Mouse (Mus musculus) heart, embryonic 13.5 days (tissue): ENCODE measurements around the gene Ccdc171. TPM values are rescaled to one million over a fixed set of nuclear protein-coding genes. Genes with fewer than 3 reads are reported as not detected.

Experiments used
- ATAC-seq: fragments of 200-750 bp; cut with Nextera tagmentation; 2 replicates; pipeline ENCODE4 v1.8.0; 2017; ENCODE audit warnings: moderate TSS enrichment; ENCODE audit not compliant: insufficient number of reproducible peaks, low FRiP score, low TSS enrichment; ENCODE audit errors: extremely low read depth
- H3K27ac ChIP-seq: fragments of 300-500 bp; sonication (generic); replicated peaks from 2 replicates; pipeline ENCODE4 v1.5.1; 2015; ENCODE audit warnings: moderate library complexity, mild to moderate bottlenecking, inconsistent platforms
- H3K27me3 ChIP-seq: fragments of 300-500 bp; sonication (generic); replicated peaks from 2 replicates; pipeline ENCODE4 v1.6.1; 2015; ENCODE audit warnings: mild to moderate bottlenecking, inconsistent platforms
- H3K36me3 ChIP-seq: fragments of 300-500 bp; sonication (generic); 2 replicates; pipeline ENCODE4 v1.6.1; 2015; ENCODE audit warnings: mild to moderate bottlenecking, inconsistent platforms
- H3K4me1 ChIP-seq: fragments of 300-500 bp; sonication (generic); 2 replicates; pipeline ENCODE4 v1.6.1; 2015; ENCODE audit warnings: inconsistent platforms
- H3K4me2 ChIP-seq: fragments of 300-500 bp; sonication (generic); 2 replicates; pipeline ENCODE4 v1.6.1; 2015; ENCODE audit warnings: inconsistent platforms, mild to moderate bottlenecking, moderate library complexity
- H3K4me3 ChIP-seq: fragments of 300-500 bp; sonication (generic); 2 replicates; pipeline ENCODE4 v1.5.1; 2015; ENCODE audit warnings: moderate library complexity, mild to moderate bottlenecking, inconsistent platforms
- H3K9ac ChIP-seq: fragments of 300-500 bp; sonication (generic); 2 replicates; pipeline ENCODE4 v1.6.1; 2015; ENCODE audit warnings: inconsistent platforms, mild to moderate bottlenecking, moderate library complexity
- H3K9me3 ChIP-seq: fragments of 300-500 bp; sonication (generic); 2 replicates; pipeline ENCODE4 v1.6.1; 2016; ENCODE audit warnings: inconsistent platforms
- WGBS: fragments of 180-500 bp; shearing (Covaris S2); methylation state at CpG from one replicate; pipeline ENCODE4 v1.1.7; 2015; ENCODE audit warnings: mixed read lengths; 5-methylcytosine and 5-hydroxymethylcytosine counted together
- polyA plus RNA-seq: library from polyadenylated mRNA; unstranded; fragments of >200 nt; fragmentation: Nextera tagmentation; extraction: Ambion mirVana; gene quantifications from 2 replicates; pipeline ENCODE4 v1.2.1, GENCODE M21; 2015

The Ccdc171 gene
- polyA plus RNA-seq, 1 experiment from 2014 or later = 2.3 TPM

DNA sequence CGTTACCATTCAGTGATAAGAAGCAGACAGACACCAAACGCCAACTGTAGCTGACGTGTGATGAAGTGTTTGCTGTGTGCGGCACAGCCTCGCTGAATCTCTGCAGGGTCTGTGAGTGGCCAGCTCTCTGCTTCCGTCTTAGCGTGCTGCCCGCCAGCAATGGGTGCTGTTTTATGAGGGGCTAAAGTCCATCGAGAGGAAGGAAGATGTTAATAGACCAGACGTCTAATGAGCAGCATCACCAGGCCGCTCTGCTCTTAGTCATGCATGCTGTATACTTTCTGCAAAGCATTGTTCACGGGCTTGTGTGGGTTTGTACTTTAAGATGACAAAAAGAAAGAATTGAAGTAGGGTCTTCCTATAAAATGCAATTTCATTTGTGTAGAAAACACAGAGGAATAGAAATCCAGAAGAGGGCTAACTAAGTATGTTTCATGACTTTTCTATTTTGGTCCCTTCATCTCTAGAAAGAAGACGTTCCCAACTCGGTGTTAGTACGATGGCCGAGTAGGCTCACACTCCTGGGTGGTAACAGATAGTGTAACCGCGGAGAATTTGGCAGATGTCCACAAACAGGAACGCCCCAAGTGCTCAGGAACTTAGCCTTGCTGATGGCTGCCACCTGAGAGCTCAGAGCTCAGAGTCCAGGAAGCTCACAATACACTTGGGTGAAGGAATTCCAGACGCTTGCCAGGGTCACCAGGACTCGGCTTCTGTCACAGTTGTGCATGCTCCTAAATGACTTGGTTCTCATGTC is 273.5 kb downstream of the Ccdc171 start:
- H3K9ac ChIP-seq = no peak overlapping the region
- H3K4me3 ChIP-seq = no peak overlapping the region
- H3K36me3 ChIP-seq = no peaks in the 10 kb centered on the region
- peaks cover 5% of the 10 kb centered on the region for H3K27me3 ChIP-seq
- no peak for ATAC-seq
- H3K4me1 ChIP-seq = peaks cover 12% of the 10 kb centered on the region; the same call in 1 of the 2 replicates
- no peaks in the 10 kb centered on the region for H3K9me3 ChIP-seq
- peak overlapping the region; percentile 27 for H3K4me2 ChIP-seq
- H3K27ac ChIP-seq = no peak overlapping the region
- WGBS = 40% methylated on average over 21 of the region's 21 CpGs

DNA sequence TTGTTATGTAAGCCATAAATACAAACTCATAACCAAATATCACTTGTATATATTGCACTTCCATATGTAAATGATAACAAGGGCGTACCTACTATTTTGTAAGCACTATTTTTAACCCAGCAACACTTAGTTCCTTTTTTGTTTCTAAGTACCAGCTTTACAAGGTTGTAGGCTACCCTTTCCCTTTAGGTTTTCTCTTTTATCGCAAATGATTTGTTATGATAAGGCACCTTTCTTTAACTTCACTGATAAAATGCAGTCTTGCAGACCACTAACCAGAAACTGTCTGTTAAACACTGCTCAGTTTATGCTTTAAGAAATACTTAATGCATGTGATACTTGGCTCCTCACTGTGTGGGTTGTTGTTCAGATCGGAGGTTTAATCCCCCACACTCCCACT is 275.1 kb downstream of the Ccdc171 start:
- no peak overlapping the region for H3K4me2 ChIP-seq
- no peak for ATAC-seq
- H3K27ac ChIP-seq = no peak overlapping the region
- 46% methylated on average over 3 of the region's 3 CpGs for WGBS
- H3K9ac ChIP-seq = no peak overlapping the region
- H3K4me1 ChIP-seq = peaks cover 12% of the 10 kb centered on the region; the same call in 1 of the 2 replicates
- peaks cover 3% of the 10 kb centered on the region; the same call in 1 of the 2 replicates for H3K36me3 ChIP-seq
- no peak overlapping the region for H3K4me3 ChIP-seq
- H3K9me3 ChIP-seq = peaks cover 5% of the 10 kb centered on the region; the same call in 1 of the 2 replicates
- peaks cover 5% of the 10 kb centered on the region for H3K27me3 ChIP-seq

DNA sequence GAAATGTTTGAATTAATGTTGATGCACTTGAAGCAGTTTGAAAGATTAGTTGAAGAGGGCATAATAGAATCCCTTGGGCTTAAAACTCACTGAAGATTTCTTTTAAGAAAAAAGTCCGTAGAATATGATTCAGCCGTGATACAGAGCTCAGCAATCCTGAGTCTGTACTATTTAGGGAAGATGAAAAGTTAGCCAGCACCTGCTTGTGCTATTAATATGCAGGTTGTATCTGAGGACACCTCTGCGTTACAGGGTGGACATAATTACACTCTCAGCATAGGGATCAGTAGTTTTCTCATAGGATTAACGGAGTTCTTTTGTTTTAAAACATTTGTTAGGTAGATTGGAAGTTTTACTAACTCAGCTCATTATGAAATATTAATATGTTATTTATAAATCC is 291.6 kb downstream of the Ccdc171 start:
- H3K4me3 ChIP-seq = no peak overlapping the region
- 73% methylated on average over 4 of the region's 4 CpGs for WGBS
- H3K9me3 ChIP-seq = no peaks in the 10 kb centered on the region
- ATAC-seq = no peak
- H3K9ac ChIP-seq = no peak overlapping the region
- no peaks in the 10 kb centered on the region for H3K36me3 ChIP-seq
- H3K27me3 ChIP-seq = no peaks in the 10 kb centered on the region
- H3K27ac ChIP-seq = no peak overlapping the region
- H3K4me2 ChIP-seq = no peak overlapping the region
- H3K4me1 ChIP-seq = no peaks in the 10 kb centered on the region

DNA sequence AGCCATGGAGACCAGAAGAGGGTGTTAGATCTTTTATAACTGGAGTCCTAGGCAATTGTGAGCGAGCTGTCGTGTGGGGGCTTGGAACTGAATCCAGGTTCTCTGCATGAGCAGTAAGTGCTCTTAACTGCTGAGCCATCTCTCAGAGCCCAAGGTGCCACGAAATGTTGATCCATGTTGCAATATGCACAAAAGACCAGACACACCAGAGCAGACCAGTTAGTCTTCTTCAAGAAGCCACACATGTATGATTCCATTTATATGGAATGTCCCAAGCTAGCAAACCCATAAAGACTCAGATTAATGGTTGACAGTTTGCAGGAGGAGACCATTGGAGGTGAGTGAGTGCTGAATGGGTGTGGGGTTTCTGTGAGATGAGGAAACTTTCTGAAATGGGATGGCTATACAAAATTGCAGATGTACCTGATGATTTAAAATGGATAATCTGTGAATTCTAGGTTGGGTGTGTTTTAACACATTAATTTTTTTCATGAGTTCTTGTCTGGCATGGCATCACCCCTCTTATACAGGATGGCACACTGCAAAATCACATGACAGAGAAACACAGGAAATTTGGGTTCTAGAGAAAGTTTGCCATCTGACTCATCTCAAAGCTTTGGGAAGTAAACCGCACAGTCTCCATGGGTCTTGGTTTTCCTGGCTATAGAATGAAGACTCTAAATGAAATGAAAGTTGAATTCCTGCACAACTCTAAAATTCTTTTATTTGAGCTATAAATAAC is 304.5 kb downstream of the Ccdc171 start:
- peaks cover 6% of the 10 kb centered on the region; the same call in 1 of the 2 replicates for H3K27me3 ChIP-seq
- 85% methylated on average over 4 of the region's 4 CpGs for WGBS
- no peak overlapping the region for H3K4me2 ChIP-seq
- H3K4me1 ChIP-seq = peaks cover 8% of the 10 kb centered on the region
- no peak overlapping the region for H3K4me3 ChIP-seq
- no peaks in the 10 kb centered on the region for H3K9me3 ChIP-seq
- no peak overlapping the region for H3K9ac ChIP-seq
- no peaks in the 10 kb centered on the region for H3K36me3 ChIP-seq
- ATAC-seq = no peak
- no peak overlapping the region for H3K27ac ChIP-seq

DNA sequence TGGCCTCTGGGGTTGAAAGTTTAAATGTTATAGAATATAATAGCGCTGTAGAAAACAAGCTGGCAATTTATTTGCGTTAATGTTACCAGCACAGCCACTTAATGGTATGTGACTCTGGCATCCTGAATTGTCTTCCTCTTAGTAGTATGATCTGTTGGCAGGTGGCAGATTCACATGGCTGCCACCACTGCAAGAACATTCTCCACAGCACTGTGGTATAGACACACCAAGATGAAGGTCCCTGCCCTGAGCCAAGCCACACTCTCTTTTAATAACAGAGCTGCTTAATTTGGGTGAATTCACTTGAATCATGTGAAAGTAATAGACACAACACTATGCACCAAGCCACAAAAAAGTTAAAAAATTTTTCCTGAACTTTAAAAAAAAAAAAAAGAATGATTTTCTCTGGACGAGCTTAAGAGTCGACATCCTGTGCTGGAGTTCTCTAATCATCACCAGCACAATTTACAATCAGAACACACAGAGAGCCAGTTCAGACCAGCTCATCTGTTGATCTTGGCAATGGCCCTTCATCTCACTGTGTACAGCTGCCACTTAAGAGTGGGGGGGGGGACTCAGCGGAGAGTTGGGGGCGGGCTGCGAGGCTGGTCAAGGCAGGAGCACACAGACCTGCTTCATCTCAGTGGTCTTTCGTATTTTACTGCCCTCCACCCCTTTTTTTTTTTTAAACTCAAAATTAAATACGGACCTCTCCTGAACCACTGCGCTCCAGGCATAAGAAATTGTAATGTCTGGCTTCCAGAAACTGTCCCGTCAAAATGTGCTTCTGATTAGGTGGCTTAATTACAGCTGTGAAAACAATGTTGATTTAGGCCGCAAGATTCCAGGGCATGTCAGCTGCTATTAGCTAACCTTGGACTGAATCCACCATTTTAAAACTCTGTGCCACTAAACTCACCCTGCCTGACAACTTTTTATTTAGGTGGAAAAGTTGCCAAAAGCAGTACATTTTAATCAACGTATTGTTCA is 305.8 kb downstream of the Ccdc171 start:
- Histone ChIP-seq H3K27me3 (peaks cover 6% of the 10 kb centered on the region; the same call in 1 of the 2 replicates), H3K9me3 (no peaks in the 10 kb centered on the region), H3K36me3 (no peaks in the 10 kb centered on the region), H3K4me1 (peaks cover 8% of the 10 kb centered on the region), H3K4me2 (peak overlapping the region; percentile 40), H3K4me3 (no peak overlapping the region), H3K9ac (no peak overlapping the region), H3K27ac (0 out of 2 replicates have a peak overlapping the region, but pooled peaks have one; percentile 20)
- WGBS = 48% methylated on average over 13 of the region's 13 CpGs
- peak; percentile 68; the same call in 1 of the 2 replicates for ATAC-seq

DNA sequence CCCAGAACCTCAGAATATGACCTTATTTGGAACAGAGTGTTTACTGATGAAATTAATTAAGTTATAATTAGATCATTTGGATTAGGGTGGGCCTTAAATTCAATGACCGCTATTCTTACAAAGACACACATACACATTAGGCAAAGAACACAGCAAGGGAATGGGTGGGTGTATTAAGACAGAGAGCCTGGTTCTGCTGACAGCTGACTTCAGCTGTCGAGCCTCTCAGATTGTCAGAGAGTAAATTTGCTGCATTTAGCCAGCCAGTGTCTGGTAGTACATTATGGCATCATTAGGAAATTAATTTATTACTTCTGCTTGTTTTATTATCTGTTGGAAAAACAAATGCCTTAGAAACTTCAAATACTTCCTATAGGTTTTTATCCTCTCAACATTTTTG is 313.7 kb downstream of the Ccdc171 start:
- no peak for ATAC-seq
- Histone ChIP-seq H3K36me3 (no peaks in the 10 kb centered on the region), H3K4me1 (no peaks in the 10 kb centered on the region), H3K27me3 (no peaks in the 10 kb centered on the region), H3K27ac (no peak overlapping the region), H3K4me2 (no peak overlapping the region), H3K4me3 (no peak overlapping the region), H3K9me3 (no peaks in the 10 kb centered on the region), H3K9ac (no peak overlapping the region)
- 63% methylated on average over 2 of the region's 2 CpGs for WGBS

DNA sequence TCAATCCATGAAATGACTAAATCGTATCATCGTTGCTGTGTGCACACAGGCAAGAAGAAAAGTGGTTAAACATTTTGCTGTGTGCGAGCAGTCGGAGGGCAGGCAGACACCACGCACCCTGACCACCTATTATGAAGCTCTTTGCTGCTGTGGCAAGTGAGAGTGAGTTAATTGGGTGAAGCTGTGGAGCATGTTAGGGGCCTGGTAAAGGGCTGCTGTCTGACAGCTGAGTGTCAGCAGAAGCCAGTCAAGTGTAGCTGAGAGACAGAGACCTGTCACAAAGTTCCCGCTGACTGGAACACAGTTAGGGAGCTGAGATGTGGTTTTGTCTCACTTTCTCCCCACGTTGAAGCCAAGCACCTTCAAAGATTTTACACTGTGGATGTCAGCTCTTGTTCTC is 321.0 kb downstream of the Ccdc171 start:
- H3K9me3 ChIP-seq = no peaks in the 10 kb centered on the region
- H3K4me1 ChIP-seq = no peaks in the 10 kb centered on the region
- H3K9ac ChIP-seq = no peak overlapping the region
- no peaks in the 10 kb centered on the region for H3K27me3 ChIP-seq
- no peaks in the 10 kb centered on the region for H3K36me3 ChIP-seq
- ATAC-seq = no peak
- 55% methylated on average over 7 of the region's 7 CpGs for WGBS
- H3K4me2 ChIP-seq = no peak overlapping the region
- no peak overlapping the region for H3K4me3 ChIP-seq
- no peak overlapping the region for H3K27ac ChIP-seq

DNA sequence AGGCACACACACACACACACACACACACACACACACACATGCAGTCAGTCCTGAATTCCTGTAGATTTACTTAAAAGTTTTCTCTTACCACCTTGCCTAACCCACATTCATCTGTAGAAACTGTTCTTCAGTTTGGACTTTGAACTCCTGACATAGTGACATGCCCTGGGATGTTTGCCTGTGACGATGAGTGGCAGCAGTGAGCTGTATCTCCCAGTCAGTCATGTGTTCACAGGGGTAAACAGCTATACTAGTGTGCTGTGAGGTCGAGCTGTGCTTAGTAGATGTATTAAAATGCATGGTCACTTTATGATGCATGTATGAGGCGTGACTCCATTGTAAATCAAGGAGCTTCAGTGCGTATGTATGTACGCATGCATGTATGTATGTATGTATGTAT is 328.5 kb downstream of the Ccdc171 start:
- Histone ChIP-seq H3K4me2 (no peak overlapping the region), H3K27ac (no peak overlapping the region), H3K36me3 (no peaks in the 10 kb centered on the region), H3K9ac (no peak overlapping the region), H3K27me3 (no peaks in the 10 kb centered on the region), H3K4me1 (no peaks in the 10 kb centered on the region), H3K4me3 (no peak overlapping the region), H3K9me3 (no peaks in the 10 kb centered on the region)
- 78% methylated on average over 5 of the region's 5 CpGs for WGBS
- ATAC-seq = no peak

DNA sequence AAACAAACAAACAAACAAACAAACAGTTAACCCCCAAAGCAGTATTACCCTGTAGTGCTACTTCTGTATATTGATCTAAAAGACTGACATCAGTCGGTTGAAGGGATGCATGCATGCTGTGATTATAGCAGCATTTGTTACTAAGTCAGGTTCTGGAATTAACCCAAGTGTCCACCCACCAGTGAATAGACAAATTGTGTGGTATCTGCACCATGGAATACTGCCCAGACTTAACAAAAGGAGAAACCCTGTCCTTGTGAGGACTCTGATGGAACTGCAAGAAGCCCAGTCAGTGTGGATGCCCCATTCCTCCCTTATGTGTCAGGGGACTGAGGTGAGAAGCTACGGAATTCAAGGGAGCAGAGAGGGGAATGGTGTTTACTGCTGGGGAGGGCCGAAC is 336.4 kb downstream of the Ccdc171 start:
- Histone ChIP-seq H3K4me1 (no peaks in the 10 kb centered on the region), H3K4me2 (no peak overlapping the region), H3K4me3 (no peak overlapping the region), H3K27ac (no peak overlapping the region), H3K9me3 (no peaks in the 10 kb centered on the region), H3K9ac (no peak overlapping the region), H3K36me3 (no peaks in the 10 kb centered on the region), H3K27me3 (no peaks in the 10 kb centered on the region)
- WGBS = 55% methylated on average over 3 of the region's 3 CpGs
- no peak for ATAC-seq

DNA sequence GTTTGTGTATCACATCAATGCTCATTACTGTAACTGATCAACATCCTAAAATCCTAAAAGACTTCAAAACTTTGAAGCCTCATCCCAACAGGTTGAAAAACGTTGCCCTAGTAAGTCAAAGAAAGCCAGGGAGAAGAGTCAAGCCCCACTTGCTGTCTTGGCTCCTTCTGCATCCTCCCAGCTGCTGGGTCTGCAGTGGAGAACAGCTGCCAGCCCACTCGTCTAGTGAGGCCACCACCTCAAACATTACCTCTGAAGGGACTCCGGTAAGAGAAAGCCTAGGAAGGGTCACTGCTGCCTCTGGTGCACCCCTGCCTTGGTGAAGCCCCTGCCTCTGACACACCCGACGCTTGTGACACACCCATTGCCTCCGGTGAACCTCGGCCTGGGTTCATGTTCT is 336.9 kb downstream of the Ccdc171 start:
- Histone ChIP-seq H3K4me1 (no peaks in the 10 kb centered on the region), H3K4me3 (no peak overlapping the region), H3K9me3 (no peaks in the 10 kb centered on the region), H3K27me3 (no peaks in the 10 kb centered on the region), H3K4me2 (no peak overlapping the region), H3K27ac (no peak overlapping the region), H3K9ac (no peak overlapping the region), H3K36me3 (no peaks in the 10 kb centered on the region)
- WGBS = 76% methylated on average over 7 of the region's 7 CpGs
- no peak for ATAC-seq

DNA sequence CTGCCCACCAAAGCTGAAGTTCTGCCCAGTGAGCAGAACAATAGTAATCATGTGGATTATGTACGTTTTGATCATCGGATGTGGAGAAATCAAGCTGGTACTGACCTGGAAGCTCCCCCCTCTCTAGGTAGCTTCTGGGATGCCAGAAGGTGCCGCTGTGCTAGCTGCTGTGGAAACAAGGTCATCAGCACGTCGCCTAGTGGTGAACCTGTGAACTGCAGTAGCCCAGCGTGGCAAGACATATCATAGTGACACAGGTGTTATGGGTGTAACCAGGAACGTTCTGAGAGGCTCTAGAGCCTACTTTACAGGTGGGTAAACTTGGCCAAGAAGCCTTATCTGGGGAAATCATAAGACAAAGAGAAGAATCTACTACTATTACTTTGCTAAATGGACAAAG is 351.3 kb downstream of the Ccdc171 start:
- H3K4me3 ChIP-seq = no peak overlapping the region
- H3K27ac ChIP-seq = no peak overlapping the region
- no peak overlapping the region for H3K9ac ChIP-seq
- no peak overlapping the region for H3K4me2 ChIP-seq
- no peaks in the 10 kb centered on the region for H3K27me3 ChIP-seq
- H3K4me1 ChIP-seq = no peaks in the 10 kb centered on the region
- H3K36me3 ChIP-seq = no peaks in the 10 kb centered on the region
- no peak for ATAC-seq
- WGBS = 53% methylated on average over 7 of the region's 7 CpGs
- no peaks in the 10 kb centered on the region for H3K9me3 ChIP-seq
